Mouse (Mus musculus) gastrocnemius, postnatal 4 days (tissue): ENCODE measurements around the gene 4930438A08Rik. TPM values are rescaled to one million over a fixed set of nuclear protein-coding genes. Genes with fewer than 3 reads are reported as not detected.

Experiments
- DNase-seq, 2 experiments: peaks; one replicate each; pipeline ENCODE4 v3.0.0; 2021 to 2022; ENCODE audit warnings: low spot score in 2 of 2, mixed read lengths in 2 of 2
- total RNA-seq, 2 experiments: library from RNA; stranded (reverse); gene quantifications; 2 replicates each; pipeline ENCODE4 v1.2.3; 2021

4930438A08Rik gene
- total RNA-seq, 2 experiments from 2014 or later = not detected

GRCm38 (mm10) chr11:58322824-58323569, 48.4 kb downstream of the 4930438A08Rik start:
- DNase-seq = peak; percentile 92 to 97

- no peak for DNase-seq
Observed at GRCm38 (mm10) chr11:58323570-58324340, 49.2 kb downstream of the 4930438A08Rik start.

GRCm38 (mm10) chr11:58324614-58325229, 50.1 kb downstream of the 4930438A08Rik start:
- DNase-seq = no peak

- DNase-seq = no peak
Observed at GRCm38 (mm10) chr11:58326781-58327180, 52.2 kb downstream of the 4930438A08Rik start.

GRCm38 (mm10) chr11:58329906-58330275, 55.3 kb downstream of the 4930438A08Rik start:
- no peak for DNase-seq

GRCm38 (mm10) chr11:58330276-58331148, 55.9 kb downstream of the 4930438A08Rik start, which contains the start of the genes Zfp672 and Sh3bp5l:
Gene Zfp672, minus strand, starts transcription at chr11:58330339.
Gene Sh3bp5l, plus strand, starts transcription at chr11:58330724.
- DNase-seq = peak; percentile 75 to 89

- no peak for DNase-seq
Observed at GRCm38 (mm10) chr11:58331149-58331495, 56.5 kb downstream of the 4930438A08Rik start.

GRCm38 (mm10) chr11:58331546-58331945, 56.9 kb downstream of the 4930438A08Rik start:
- DNase-seq = no peak

- no peak for DNase-seq
Observed at GRCm38 (mm10) chr11:58334746-58335145, 60.1 kb downstream of the 4930438A08Rik start.

Other genes starting within 250 kb of the 4930438A08Rik start
- not detected for gene Gm12248, start 181.7 kb upstream of the 4930438A08Rik start, total RNA-seq
- gene Cnot8, start 170.6 kb upstream of the 4930438A08Rik start, total RNA-seq = 10 to 100 TPM; 47.5 to 48.9 TPM
- gene Gemin5, start 106.3 kb upstream of the 4930438A08Rik start, total RNA-seq = 10 to 100 TPM; 14.8 to 15.3 TPM
- gene Mrpl22, start 103.1 kb upstream of the 4930438A08Rik start, total RNA-seq = 10 to 100 TPM; 54.1 to 59.7 TPM
- gene Igtp, start 75.2 kb upstream of the 4930438A08Rik start, total RNA-seq = 10 to 100 TPM; 15.6 to 17.9 TPM
- 10 to 100 TPM; 13.0 to 13.1 TPM for gene Irgm2, start 75.2 kb upstream of the 4930438A08Rik start, total RNA-seq
- 1 to 10 TPM; 6.1 to 6.9 TPM for gene Zfp692, start 32.3 kb downstream of the 4930438A08Rik start, total RNA-seq
- gene Zfp672, start 55.5 kb downstream of the 4930438A08Rik start, total RNA-seq = 10 to 100 TPM; 34.3 to 40.7 TPM
- gene Sh3bp5l, start 55.9 kb downstream of the 4930438A08Rik start, total RNA-seq = 10 to 100 TPM; 31.0 to 36.5 TPM
- gene Lypd8, start 104.2 kb downstream of the 4930438A08Rik start, total RNA-seq = not detected
- not detected for gene 1810065E05Rik, start 146.3 kb downstream of the 4930438A08Rik start, total RNA-seq
- not detected for gene Gm12253, start 157.8 kb downstream of the 4930438A08Rik start, total RNA-seq
- not detected for gene Lypd9, start 178.1 kb downstream of the 4930438A08Rik start, total RNA-seq
- gene Olfr30, start 187.5 kb downstream of the 4930438A08Rik start, total RNA-seq = not detected
- gene Olfr332, start 217.8 kb downstream of the 4930438A08Rik start, total RNA-seq = not detected
- gene Olfr331, start 227.8 kb downstream of the 4930438A08Rik start, total RNA-seq = not detected